Mouse (Mus musculus) activated CD4-positive, CD25-positive, alpha-beta regulatory T cell, adult 9 weeks (primary cell): Measurements from ENCODE around the gene Rnf138rt1. TPM values are rescaled to one million over a fixed set of nuclear protein-coding genes. Genes with fewer than 3 reads are reported as not detected.

Source experiments
- polyA plus RNA-seq: library from polyadenylated mRNA; unstranded; fragments of 100-300 nt; shearing (Covaris generic); gene quantifications from one replicate; pipeline ENCODE4 v1.2.1, GENCODE M21; 2017

The Rnf138rt1 gene
- polyA plus RNA-seq, result not detected

GRCm38 (mm10) chrX:163760617-163761434, at the start of gene Rnf138rt1:
Rnf138rt1 (minus strand) TSS chrX:163761329.

Other genes with a start within 250 kb of the Rnf138rt1 start
- gene Grpr, start 211.7 kb downstream of the Rnf138rt1 start, polyA plus RNA-seq, result 0.11 TPM
- 21.4 TPM for gene Ap1s2, start 147.7 kb upstream of the Rnf138rt1 start, polyA plus RNA-seq
- 60.2 TPM for gene Zrsr2, start 197.3 kb upstream of the Rnf138rt1 start, polyA plus RNA-seq